Mouse (Mus musculus) heart, postnatal 0 days (tissue): ENCODE data around the gene Olfr533. TPM values are rescaled to one million over a fixed set of nuclear protein-coding genes. Genes with fewer than 3 reads are reported as not detected.
"Not testable (repeated sequence)": the region's sequence is repeated elsewhere in the genome, so short reads cannot be mapped to it uniquely, and the experiment has no call there.

Experiments used
- ATAC-seq: fragments of 200-750 bp; cut with Nextera tagmentation; 2 replicates; pipeline ENCODE4 v1.8.0; 2017; ENCODE audit warnings: low read depth, moderate number of reproducible peaks, moderate library complexity; ENCODE audit not compliant: insufficient read depth
- DNase-seq: peaks from one replicate; pipeline ENCODE4 v3.0.0-alpha.2; 2016; ENCODE audit warnings: low spot score
- H3K27ac ChIP-seq: fragments of 300-500 bp; sonication (generic); 2 replicates; pipeline ENCODE4 v1.5.1; 2014; ENCODE audit warnings: low read depth, mild to moderate bottlenecking
- H3K27me3 ChIP-seq: fragments of 300-500 bp; sonication (generic); 2 replicates; pipeline ENCODE4 v1.6.1; 2014; ENCODE audit warnings: low read length, mixed read lengths; ENCODE audit not compliant: control insufficient read depth, insufficient read depth
- H3K36me3 ChIP-seq: fragments of 300-500 bp; sonication (generic); replicated peaks from 2 replicates; pipeline ENCODE4 v1.6.1; 2014; ENCODE audit warnings: low read length, mixed read lengths; ENCODE audit not compliant: control insufficient read depth, insufficient read depth
- H3K4me1 ChIP-seq: fragments of 300-500 bp; sonication (generic); 2 replicates; pipeline ENCODE4 v1.6.1; 2014; ENCODE audit warnings: antibody characterized with exemption; ENCODE audit not compliant: control insufficient read depth, insufficient read depth
- H3K4me2 ChIP-seq: fragments of 300-500 bp; sonication (generic); 2 replicates; pipeline ENCODE4 v1.6.1; 2014; ENCODE audit warnings: low read depth, mild to moderate bottlenecking, low read length, moderate library complexity
- H3K4me3 ChIP-seq: fragments of 300-500 bp; sonication (generic); 2 replicates; pipeline ENCODE4 v1.5.1; 2014; ENCODE audit warnings: low read depth, low read length
- H3K9ac ChIP-seq: fragments of 300-500 bp; sonication (generic); replicated peaks from 2 replicates; pipeline ENCODE4 v1.6.1; 2014; ENCODE audit warnings: low read depth, low read length, mixed read lengths
- H3K9me3 ChIP-seq: fragments of 300-500 bp; sonication (generic); replicated peaks from 2 replicates; pipeline ENCODE4 v1.6.1; 2016; ENCODE audit warnings: low read length; ENCODE audit not compliant: control insufficient read depth
- CTCF ChIP-seq: IDR thresholded peaks from 2 replicates; pipeline ENCODE4 v1.5.1; 2016; ENCODE audit warnings: antibody characterized with exemption, control low read depth, low read depth
- EP300 ChIP-seq: IDR thresholded peaks from 2 replicates; pipeline ENCODE4 v1.6.1; 2016; ENCODE audit warnings: antibody characterized with exemption, low read depth
- WGBS: fragments of 180-500 bp; shearing (Covaris S2); extraction: QIAGEN DNeasy Blood & Tissue Kit; methylation state at CpG from one replicate; pipeline ENCODE4 v1.1.7; 2014; 5-methylcytosine and 5-hydroxymethylcytosine counted together
- polyA plus RNA-seq: library from polyadenylated mRNA; unstranded; fragments of >200 nt; fragmentation: Nextera tagmentation; extraction: Ambion mirVana; gene quantifications from 2 replicates; pipeline ENCODE4 v1.2.1, GENCODE M21; 2015
- total RNA-seq: library from RNA; depleted of rRNA; stranded (reverse); fragments of >200 nt; gene quantifications from 2 replicates; pipeline ENCODE4 v1.2.3, GENCODE M21; 2014; ENCODE audit warnings: low replicate concordance; rRNA removed

Olfr533 gene
- total RNA-seq: not detected in 2 replicates
- not detected in 2 replicates for polyA plus RNA-seq

DNA sequence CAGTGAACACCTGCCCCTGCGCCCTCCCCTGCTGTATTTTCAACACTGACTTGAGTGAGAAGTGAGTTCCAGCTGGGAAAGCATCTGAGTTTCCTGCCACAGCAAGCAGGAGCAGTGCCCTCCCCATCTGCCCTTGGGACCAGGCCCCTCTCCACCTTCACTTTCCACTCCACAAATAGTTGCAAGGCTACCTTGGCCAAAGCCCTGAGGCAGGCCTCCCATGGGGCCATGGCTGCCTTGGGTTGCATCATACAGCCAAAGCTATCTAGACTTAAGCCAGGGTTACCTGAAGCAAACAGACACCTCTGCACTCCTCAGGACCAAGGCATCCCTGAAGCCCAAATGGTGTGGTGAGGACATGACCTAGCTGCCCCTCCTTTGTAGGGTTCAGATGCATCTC lies at the start of gene Olfr533:
Olfr533 (plus strand) TSS at position 301 of the 400 bp plus-strand sequence.
- H3K9me3 ChIP-seq, H3K9ac ChIP-seq, H3K4me3 ChIP-seq, H3K36me3 ChIP-seq, DNase-seq, H3K4me2 ChIP-seq, ATAC-seq, H3K27ac ChIP-seq, H3K4me1 ChIP-seq, H3K27me3 ChIP-seq: not testable (repeated sequence)
- no CpG with 5 or more reads among the region's 1 CpGs for WGBS

GRCm38 (mm10) chr7:140421539-140421938 lies 41.6 kb upstream of the Olfr533 start, which contains the start of gene Olfr532:
Gene Olfr532 (minus strand): TSS chr7:140421639.
- H3K4me2 ChIP-seq: no peak within 1 kb of the TSS
- H3K9me3 ChIP-seq: no peaks in the 10 kb centered on the region
- no peaks in the 10 kb centered on the region for H3K36me3 ChIP-seq
- WGBS: 66% methylated on average over 1 of the region's 1 CpGs
- no peak for TF ChIP-seq EP300
- no peak for TF ChIP-seq CTCF
- no peak for DNase-seq
- ATAC-seq: no peak
- no peak within 1 kb of the TSS for H3K27ac ChIP-seq
- H3K4me1 ChIP-seq: no peaks in the 10 kb centered on the region
- H3K9ac ChIP-seq: no peak within 1 kb of the TSS
- no peak within 1 kb of the TSS for H3K4me3 ChIP-seq
- no peaks in the 10 kb centered on the region for H3K27me3 ChIP-seq

GRCm38 (mm10) chr7:140443141-140443540 lies 20.0 kb upstream of the Olfr533 start:
- H3K9me3 ChIP-seq: no peaks in the 10 kb centered on the region
- H3K27me3 ChIP-seq: no peaks in the 10 kb centered on the region
- no peak overlapping the region for H3K4me2 ChIP-seq
- 62% methylated on average over 1 of the region's 1 CpGs for WGBS
- H3K4me1 ChIP-seq: no peaks in the 10 kb centered on the region
- no peak overlapping the region for H3K27ac ChIP-seq
- TF ChIP-seq CTCF (no peak), EP300 (no peak)
- H3K36me3 ChIP-seq: no peaks in the 10 kb centered on the region
- no peak for DNase-seq
- H3K4me3 ChIP-seq: no peak overlapping the region
- ATAC-seq: no peak
- no peak overlapping the region for H3K9ac ChIP-seq

DNA sequence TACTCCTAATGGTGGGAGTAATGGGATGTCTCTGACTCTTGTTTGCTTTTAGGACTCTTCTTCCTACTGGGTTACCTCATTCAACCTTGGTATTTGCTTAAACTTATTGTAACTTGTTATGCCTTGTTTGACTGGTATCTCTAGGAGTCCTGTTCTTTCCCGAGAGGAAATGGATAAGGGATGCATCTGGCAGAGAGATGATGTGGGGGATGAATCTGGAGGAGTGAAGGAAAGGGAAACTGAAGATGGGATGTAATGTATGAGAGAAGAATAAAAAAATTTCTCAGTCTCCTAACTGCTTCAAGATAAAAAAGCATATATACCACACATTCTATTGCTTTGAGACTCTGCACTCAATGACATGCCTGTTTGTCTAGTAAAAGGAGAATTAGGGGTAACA lies 14.7 kb downstream of the Olfr533 start:
- ATAC-seq (no peak), DNase-seq (no peak)
- Histone ChIP-seq H3K4me2 (no peak overlapping the region), H3K27ac (no peak overlapping the region), H3K9me3 (0 out of 2 replicates have a peak, but pooled peaks cover 11% of the 10 kb centered on the region), H3K4me3 (no peak overlapping the region), H3K36me3 (no peaks in the 10 kb centered on the region), H3K9ac (no peak overlapping the region), H3K4me1 (no peaks in the 10 kb centered on the region), H3K27me3 (no peaks in the 10 kb centered on the region)
- 26% methylated on average over 1 of the region's 1 CpGs for WGBS
- TF ChIP-seq CTCF (no peak), EP300 (no peak)

- Histone ChIP-seq H3K9ac (no peak overlapping the region), H3K36me3 (no peaks in the 10 kb centered on the region), H3K4me3 (no peak overlapping the region), H3K9me3 (0 out of 2 replicates have a peak, but pooled peaks cover 11% of the 10 kb centered on the region), H3K4me1 (no peaks in the 10 kb centered on the region), H3K27ac (no peak overlapping the region), H3K27me3 (no peaks in the 10 kb centered on the region), H3K4me2 (no peak overlapping the region)
- TF ChIP-seq EP300 (no peak), CTCF (no peak)
- 70% methylated on average over 1 of the region's 1 CpGs for WGBS
- ATAC-seq (no peak), DNase-seq (no peak)
Observed at GRCm38 (mm10) chr7:140478733-140479132, 15.6 kb downstream of the Olfr533 start.

- ATAC-seq: no peak
- TF ChIP-seq CTCF: no peak
- no peak for TF ChIP-seq EP300
Observed at GRCm38 (mm10) chr7:140483916-140484315, 20.7 kb downstream of the Olfr533 start, which contains the start of gene Olfr535. Gene Olfr535 (plus strand): TSS chr7:140484216.

More at GRCm38 (mm10) chr7:140483916-140484315, 20.7 kb downstream of the Olfr533 start, which contains the start of gene Olfr535:
- Histone ChIP-seq H3K9ac (no peak within 1 kb of the TSS), H3K4me3 (no peak within 1 kb of the TSS), H3K36me3 (no peaks in the 10 kb centered on the region), H3K9me3 (0 out of 2 replicates have a peak, but pooled peaks cover 8% of the 10 kb centered on the region), H3K4me1 (no peaks in the 10 kb centered on the region), H3K4me2 (no peak within 1 kb of the TSS), H3K27me3 (no peaks in the 10 kb centered on the region), H3K27ac (no peak within 1 kb of the TSS)
- 85% methylated on average over 1 of the region's 1 CpGs for WGBS
- DNase-seq: no peak
